Mouse (Mus musculus) kidney, adult 9 months (tissue): ENCODE results near the gene Sgms1.

ENCODE experiments used
- DNase-seq: peaks from one replicate; pipeline ENCODE4 v3.0.0; 2022

The Sgms1 gene

GRCm38 (mm10) chr19:32199861-32200574 lies 189.5 kb downstream of the Sgms1 start:
- peak; percentile 54 for DNase-seq

GRCm38 (mm10) chr19:32199133-32199532 lies 190.4 kb downstream of the Sgms1 start:
- DNase-seq, result no peak

GRCm38 (mm10) chr19:32198494-32199106 lies 190.9 kb downstream of the Sgms1 start:
- DNase-seq, result no peak

GRCm38 (mm10) chr19:32196976-32197819 lies 192.3 kb downstream of the Sgms1 start:
- no peak for DNase-seq

- no peak for DNase-seq
These were observed 193.3 kb downstream of the Sgms1 start for GRCm38 (mm10) chr19:32196222-32196621.

GRCm38 (mm10) chr19:32194863-32195262 lies 194.7 kb downstream of the Sgms1 start:
- no peak for DNase-seq

GRCm38 (mm10) chr19:32194074-32194473 lies 195.4 kb downstream of the Sgms1 start:
- peak; percentile 75 for DNase-seq

GRCm38 (mm10) chr19:32191596-32191995 lies 197.9 kb downstream of the Sgms1 start:
- DNase-seq, result no peak

- DNase-seq, result no peak
These were observed 199.6 kb downstream of the Sgms1 start for GRCm38 (mm10) chr19:32189961-32190360.

- peak; percentile 89 for DNase-seq
These were observed 200.5 kb downstream of the Sgms1 start for GRCm38 (mm10) chr19:32189036-32189436.

- DNase-seq, result peak; percentile 65
These were observed 202.9 kb downstream of the Sgms1 start for GRCm38 (mm10) chr19:32186594-32187092.

GRCm38 (mm10) chr19:32183005-32183404 lies 206.5 kb downstream of the Sgms1 start:
- no peak for DNase-seq

GRCm38 (mm10) chr19:32182471-32182870 lies 207.0 kb downstream of the Sgms1 start:
- DNase-seq, result no peak

GRCm38 (mm10) chr19:32181721-32182394 lies 207.7 kb downstream of the Sgms1 start:
- DNase-seq, result peak; percentile 67

GRCm38 (mm10) chr19:32180756-32181674 lies 208.5 kb downstream of the Sgms1 start:
- DNase-seq, result peak; percentile 91

GRCm38 (mm10) chr19:32179978-32180413 lies 209.5 kb downstream of the Sgms1 start:
- DNase-seq, result peak; percentile 94

GRCm38 (mm10) chr19:32179514-32179913 lies 210.0 kb downstream of the Sgms1 start:
- no peak for DNase-seq

GRCm38 (mm10) chr19:32178161-32178560 lies 211.4 kb downstream of the Sgms1 start:
- no peak for DNase-seq

- DNase-seq, result no peak
These were observed 213.1 kb downstream of the Sgms1 start for GRCm38 (mm10) chr19:32176458-32176857.

GRCm38 (mm10) chr19:32175991-32176390 lies 213.5 kb downstream of the Sgms1 start:
- DNase-seq, result no peak

GRCm38 (mm10) chr19:32175013-32175412 lies 214.5 kb downstream of the Sgms1 start:
- no peak for DNase-seq

GRCm38 (mm10) chr19:32174561-32174960 lies 215.0 kb downstream of the Sgms1 start:
- no peak for DNase-seq
